Mouse (Mus musculus) thymus, postnatal 10 days (tissue): ENCODE results near the gene Stx8.

Experiments
- DNase-seq, 2 experiments: peaks; one replicate each; pipeline ENCODE4 v3.0.0; 2021; ENCODE audit warnings: low spot score in 2 of 2

The Stx8 gene

GRCm38 (mm10) chr11:68036133-68036959 lies 70.4 kb downstream of the Stx8 start:
- no peak for DNase-seq

GRCm38 (mm10) chr11:68037093-68037492 lies 71.1 kb downstream of the Stx8 start:
- DNase-seq = no peak

DNA sequence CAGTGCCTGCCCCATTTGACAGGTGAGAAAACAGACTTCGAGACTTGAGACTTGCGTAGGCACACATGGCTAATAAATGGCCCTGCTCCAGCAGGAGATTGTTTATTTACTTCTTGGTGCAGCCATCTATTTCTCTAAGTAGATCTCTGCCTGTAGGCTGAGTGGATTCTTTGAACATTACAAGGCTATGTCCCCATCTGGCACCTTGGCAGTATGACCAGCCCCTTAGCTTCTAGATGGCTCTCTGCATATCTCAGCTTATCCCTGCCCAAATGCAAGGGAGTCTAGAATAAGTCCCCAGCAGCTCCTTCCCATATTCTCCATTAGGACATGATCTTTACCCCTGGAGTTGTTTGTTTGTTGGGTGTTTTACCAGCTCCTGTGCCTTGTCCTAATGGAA lies 72.1 kb downstream of the Stx8 start:
- no peak for DNase-seq

GRCm38 (mm10) chr11:68044181-68044580 lies 78.2 kb downstream of the Stx8 start:
- DNase-seq = no peak

GRCm38 (mm10) chr11:68046916-68047315 lies 80.9 kb downstream of the Stx8 start:
- peak; percentile 10 to 50 for DNase-seq

GRCm38 (mm10) chr11:68049261-68050165 lies 83.5 kb downstream of the Stx8 start:
- no peak for DNase-seq

GRCm38 (mm10) chr11:68050725-68051124 lies 84.7 kb downstream of the Stx8 start:
- DNase-seq = no peak

GRCm38 (mm10) chr11:68051305-68051704 lies 85.3 kb downstream of the Stx8 start:
- no peak for DNase-seq

- no peak for DNase-seq
These were observed 92.6 kb downstream of the Stx8 start for GRCm38 (mm10) chr11:68058466-68059201.

GRCm38 (mm10) chr11:68060651-68061050 lies 94.7 kb downstream of the Stx8 start:
- DNase-seq = no peak

DNA sequence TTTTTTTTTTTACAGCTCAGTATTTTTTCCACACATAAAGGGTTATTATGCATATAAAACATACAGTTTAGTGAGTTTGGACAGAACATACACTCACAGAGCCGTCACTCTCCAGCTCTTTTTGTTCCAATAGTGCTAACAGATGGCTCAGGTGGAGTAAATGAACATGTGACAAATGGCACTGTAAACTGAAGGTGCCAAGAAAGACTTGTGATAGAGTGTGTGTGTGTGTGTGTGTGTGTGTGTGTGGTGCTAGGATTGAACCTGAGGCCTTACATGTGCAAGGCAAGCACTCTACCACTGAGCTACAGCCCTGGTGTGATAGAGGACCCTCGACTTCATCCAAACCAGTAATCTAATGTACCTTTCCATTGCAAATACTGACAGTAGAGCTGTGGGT lies 96.1 kb downstream of the Stx8 start:
- no peak for DNase-seq

GRCm38 (mm10) chr11:68067806-68068205 lies 101.8 kb downstream of the Stx8 start:
- DNase-seq = no peak

- DNase-seq = no peak
These were observed 104.1 kb downstream of the Stx8 start for GRCm38 (mm10) chr11:68070086-68070485.

- no peak for DNase-seq
These were observed 105.8 kb downstream of the Stx8 start for GRCm38 (mm10) chr11:68071836-68072235.

DNA sequence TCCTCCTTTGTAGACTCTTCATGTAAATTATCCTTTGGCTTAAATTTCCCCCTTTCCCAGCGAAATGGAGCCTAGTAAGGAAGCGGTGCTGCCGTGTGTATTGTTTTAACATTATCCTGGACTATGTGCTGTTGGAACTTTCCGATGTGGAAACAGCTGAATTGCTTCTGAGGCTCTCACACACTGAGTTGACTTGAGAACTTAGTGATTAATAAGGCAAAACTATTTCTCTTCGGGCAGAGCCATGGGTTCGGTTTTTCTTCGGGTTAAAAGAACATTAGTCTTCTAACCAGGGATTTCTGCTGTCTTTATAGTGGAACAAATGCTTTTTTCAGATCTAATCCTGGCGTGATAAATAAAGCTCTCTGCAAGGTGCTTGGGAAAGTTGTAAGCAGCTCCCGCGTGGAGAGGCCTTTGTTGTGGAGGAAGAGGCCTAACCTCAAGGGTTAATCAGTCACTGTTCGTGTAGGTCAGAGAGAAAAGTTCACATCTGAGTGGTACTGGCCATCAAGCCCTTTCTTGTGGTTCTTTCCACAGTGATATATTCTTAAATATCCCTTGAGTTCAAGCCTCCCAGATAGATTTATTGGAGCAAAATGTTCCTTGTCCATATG lies 106.7 kb downstream of the Stx8 start:
- DNase-seq = no peak

DNA sequence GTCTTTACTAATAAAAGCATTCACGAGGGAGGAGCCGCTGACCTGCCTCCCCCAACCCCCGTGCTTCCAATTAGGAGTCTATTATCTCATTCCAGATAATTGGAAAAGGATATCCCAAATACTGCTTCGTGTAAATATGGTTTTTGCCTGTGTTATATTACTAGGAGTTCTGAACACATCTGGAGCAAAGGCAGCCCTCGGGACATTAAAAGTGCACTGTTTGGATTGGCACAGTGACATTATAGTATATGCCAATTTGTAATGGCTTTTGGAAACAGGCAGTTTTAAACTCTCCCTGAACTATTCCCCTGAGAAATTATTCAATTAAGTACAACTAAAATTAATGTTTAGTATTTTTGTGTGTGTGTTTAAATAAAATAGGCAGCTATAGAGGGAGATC lies 108.7 kb downstream of the Stx8 start:
- DNase-seq = no peak

- DNase-seq = no peak
These were observed 109.3 kb downstream of the Stx8 start for GRCm38 (mm10) chr11:68075331-68075730.

- no peak for DNase-seq
These were observed 113.8 kb downstream of the Stx8 start for GRCm38 (mm10) chr11:68079756-68080155.

DNA sequence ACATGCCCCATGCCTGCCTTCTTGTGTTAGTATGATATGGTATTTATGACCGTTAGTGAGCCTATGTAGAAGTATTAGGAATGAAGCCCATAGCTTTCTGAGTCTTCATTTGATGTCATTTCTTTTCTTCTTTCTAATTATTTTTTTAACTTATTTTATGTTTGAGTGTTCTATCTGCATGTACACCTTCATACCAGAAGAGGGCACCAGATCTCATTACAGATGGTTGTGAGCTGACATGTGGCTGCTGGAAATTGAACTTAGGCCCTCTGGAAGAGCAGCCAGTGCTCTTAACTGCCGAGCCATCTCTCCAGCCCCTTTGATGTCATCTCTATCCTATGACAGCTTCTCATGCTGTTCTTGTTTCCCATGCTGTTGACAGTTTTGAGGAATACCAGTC lies 115.0 kb downstream of the Stx8 start:
- DNase-seq = no peak

DNA sequence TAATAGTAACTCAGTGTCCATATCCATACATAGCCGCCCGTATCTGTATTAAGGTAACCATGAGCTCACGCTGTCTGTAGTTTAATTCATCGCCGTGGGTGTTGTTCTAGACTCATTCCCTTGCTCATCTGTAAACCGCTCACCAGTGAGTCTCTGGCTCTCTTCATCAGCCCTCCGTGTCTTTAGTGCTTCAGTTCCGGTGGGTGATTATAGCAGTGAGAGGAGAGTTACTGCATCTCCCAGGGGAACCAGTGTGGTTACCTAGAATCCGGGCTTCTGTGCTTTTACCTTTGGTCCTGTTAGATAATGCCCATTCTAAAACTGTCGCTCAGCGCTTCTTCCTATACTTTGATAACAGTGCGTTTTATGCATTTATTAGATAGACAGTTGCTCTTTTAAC lies 116.8 kb downstream of the Stx8 start:
- DNase-seq = no peak

DNA sequence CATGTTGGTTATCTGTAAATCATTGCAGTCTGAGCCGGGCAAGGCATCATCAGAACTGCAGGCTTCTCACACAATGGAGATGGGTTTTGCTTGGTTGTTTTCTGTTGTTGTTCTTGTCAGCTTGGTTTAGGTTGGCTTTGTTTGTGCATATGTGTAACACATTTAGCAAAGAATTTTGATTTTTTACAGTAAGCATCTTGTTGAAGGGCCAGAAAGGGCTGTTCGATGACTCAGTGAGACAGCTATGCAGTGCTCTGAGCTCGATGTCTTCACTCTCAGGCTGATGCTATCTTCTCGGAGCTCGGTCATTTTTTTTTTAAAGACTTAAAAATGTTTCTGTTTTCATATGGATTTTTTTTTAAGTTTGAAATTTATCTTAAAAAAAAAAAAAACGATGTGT lies 117.6 kb downstream of the Stx8 start:
- DNase-seq = no peak

DNA sequence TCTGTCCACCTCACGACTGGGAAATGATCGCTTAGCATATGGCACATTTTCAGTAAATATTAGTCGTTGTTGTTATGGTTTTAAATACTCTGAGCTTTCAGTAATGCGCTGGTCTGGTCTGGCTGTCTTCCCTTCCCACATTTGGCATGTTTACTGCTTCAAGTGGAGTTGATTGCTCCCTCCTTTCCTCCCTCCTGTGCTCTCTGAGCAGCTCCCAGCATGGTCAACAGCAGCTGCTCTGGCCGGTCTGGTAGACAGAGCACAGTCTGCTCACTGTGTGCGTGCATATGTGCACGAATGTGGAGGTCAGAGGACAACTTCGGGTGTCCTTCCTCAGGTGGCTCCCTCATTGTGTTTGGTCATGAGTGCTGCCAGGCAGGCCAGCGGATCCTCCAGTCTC lies 120.2 kb downstream of the Stx8 start:
- no peak for DNase-seq
